Mouse (Mus musculus) spleen, adult 2 months (tissue): ENCODE results near the gene Fndc9. TPM values are rescaled to one million over a fixed set of nuclear protein-coding genes. Genes with fewer than 3 reads are reported as not detected.

Experiments used
- DNase-seq, 2 experiments: peaks; one replicate each; pipeline versions ENCODE4 v3.0.0 to v3.0.0-alpha.2; 2012 to 2021; ENCODE audit warnings: low spot score in 2 of 2, low read depth in 1 of 2
- H3K27ac ChIP-seq: fragments of 200-500 bp; 2 replicates; pipeline ENCODE4 v1.5.1; 2012; ENCODE audit warnings: low read length, inconsistent platforms; ENCODE audit not compliant: insufficient read depth
- H3K27me3 ChIP-seq: fragments of 200-500 bp; 2 replicates; pipeline ENCODE4 v1.6.1; 2012; ENCODE audit warnings: mild to moderate bottlenecking, moderate library complexity, low read length, inconsistent platforms; ENCODE audit not compliant: control insufficient read depth, insufficient read depth
- H3K36me3 ChIP-seq: fragments of 200-500 bp; 2 replicates; pipeline ENCODE4 v1.6.1; 2012; ENCODE audit warnings: mild to moderate bottlenecking, low read length, inconsistent platforms; ENCODE audit not compliant: control insufficient read depth, insufficient read depth
- H3K4me1 ChIP-seq: fragments of 200-500 bp; 2 replicates; pipeline ENCODE4 v1.6.1; 2011; ENCODE audit warnings: inconsistent platforms; ENCODE audit not compliant: control insufficient read depth, insufficient read depth, insufficient read length
- H3K4me3 ChIP-seq: fragments of 200-500 bp; 2 replicates; pipeline ENCODE4 v1.5.1; 2011; ENCODE audit warnings: mild to moderate bottlenecking, inconsistent platforms; ENCODE audit not compliant: insufficient read depth, insufficient read length; ENCODE audit errors: extremely low read depth
- CTCF ChIP-seq: fragments of 200-500 bp; IDR thresholded peaks from 2 replicates; pipeline ENCODE4 v1.5.1; 2011; ENCODE audit warnings: mild to moderate bottlenecking, inconsistent platforms; ENCODE audit not compliant: insufficient read depth, insufficient read length, insufficient replicate concordance; ENCODE audit errors: extremely low read depth
- POLR2A ChIP-seq: fragments of 200-500 bp; IDR thresholded peaks from 2 replicates; pipeline ENCODE4 v1.6.1; 2011; ENCODE audit warnings: low read depth, low read length, inconsistent platforms
- WGBS: fragments of 180-500 bp; shearing (Covaris S2); methylation state at CpG from one replicate; pipeline ENCODE4 v1.1.7; 2018; 5-methylcytosine and 5-hydroxymethylcytosine counted together
- polyA plus RNA-seq: library from polyadenylated mRNA; depleted of rRNA; stranded (reverse); fragments of >200 nt; gene quantifications from 2 replicates; pipeline ENCODE4 v1.2.3, GENCODE M21; 2012

The Fndc9 gene
- polyA plus RNA-seq, 1 experiment = not detected

GRCm38 (mm10) chr11:46272058-46272681, 36.8 kb downstream of the Fndc9 start:
- WGBS = 90% methylated on average over 8 of the region's 8 CpGs
- H3K36me3 ChIP-seq = peaks cover 56% of the 10 kb centered on the region

GRCm38 (mm10) chr11:46273969-46274368, 38.6 kb downstream of the Fndc9 start:
- DNase-seq = no peak
- Histone ChIP-seq H3K27ac (no peak overlapping the region), H3K36me3 (peaks cover 58% of the 10 kb centered on the region), H3K27me3 (no peaks in the 10 kb centered on the region), H3K4me1 (no peaks in the 10 kb centered on the region; the same call in 1 of the 2 replicates), H3K4me3 (no peak overlapping the region)
- WGBS = 96% methylated on average over 3 of the region's 3 CpGs
- no peak for TF ChIP-seq POLR2A
- TF ChIP-seq CTCF = no peak

More at GRCm38 (mm10) chr11:46272058-46272681, 36.8 kb downstream of the Fndc9 start:
- TF ChIP-seq CTCF (no peak), POLR2A (no peak)
- Histone ChIP-seq H3K4me1 (no peaks in the 10 kb centered on the region; the same call in 1 of the 2 replicates), H3K27me3 (no peaks in the 10 kb centered on the region), H3K4me3 (no peak overlapping the region), H3K27ac (no peak overlapping the region)
- no peak for DNase-seq

GRCm38 (mm10) chr11:46275302-46275701, 40.0 kb downstream of the Fndc9 start:
- Histone ChIP-seq H3K4me1 (no peaks in the 10 kb centered on the region; the same call in 1 of the 2 replicates), H3K4me3 (no peak overlapping the region), H3K36me3 (peaks cover 59% of the 10 kb centered on the region), H3K27ac (no peak overlapping the region; the same call in 1 of the 2 replicates), H3K27me3 (no peaks in the 10 kb centered on the region)
- 4% methylated on average over 6 of the region's 6 CpGs for WGBS
- DNase-seq = peak; percentile 78 to 87
- TF ChIP-seq CTCF = peak; percentile 89; the same call in 1 of the 2 replicates
- no peak for TF ChIP-seq POLR2A

GRCm38 (mm10) chr11:46276168-46276567, 40.8 kb downstream of the Fndc9 start:
- no peaks in the 10 kb centered on the region for H3K27me3 ChIP-seq
- TF ChIP-seq POLR2A (no peak), CTCF (no peak)
- WGBS = 92% methylated on average over 8 of the region's 8 CpGs
- H3K36me3 ChIP-seq = peaks cover 59% of the 10 kb centered on the region
- DNase-seq = no peak
- H3K27ac ChIP-seq = no peak overlapping the region
- no peak overlapping the region for H3K4me3 ChIP-seq
- no peaks in the 10 kb centered on the region; the same call in 1 of the 2 replicates for H3K4me1 ChIP-seq

GRCm38 (mm10) chr11:46276778-46277177, 41.4 kb downstream of the Fndc9 start:
- Histone ChIP-seq H3K27me3 (no peaks in the 10 kb centered on the region), H3K4me3 (no peak overlapping the region), H3K36me3 (peaks cover 59% of the 10 kb centered on the region), H3K27ac (no peak overlapping the region), H3K4me1 (no peaks in the 10 kb centered on the region; the same call in 1 of the 2 replicates)
- WGBS = 75% methylated on average over 5 of the region's 5 CpGs
- no peak for TF ChIP-seq POLR2A
- TF ChIP-seq CTCF = peak; percentile 52; the same call in 1 of the 2 replicates
- peak in 1 of 2 experiments; percentile 46 for DNase-seq

GRCm38 (mm10) chr11:46278140-46278539, 42.8 kb downstream of the Fndc9 start:
- Histone ChIP-seq H3K4me1 (no peaks in the 10 kb centered on the region; the same call in 1 of the 2 replicates), H3K36me3 (peaks cover 52% of the 10 kb centered on the region)
- WGBS = 61% methylated on average over 5 of the region's 5 CpGs

GRCm38 (mm10) chr11:46278709-46279108, 43.4 kb downstream of the Fndc9 start:
- peaks cover 53% of the 10 kb centered on the region for H3K36me3 ChIP-seq
- DNase-seq = no peak

More at GRCm38 (mm10) chr11:46278140-46278539, 42.8 kb downstream of the Fndc9 start:
- TF ChIP-seq POLR2A (no peak), CTCF (no peak)
- Histone ChIP-seq H3K4me3 (no peak overlapping the region), H3K27ac (no peak overlapping the region), H3K27me3 (no peaks in the 10 kb centered on the region)
- no peak for DNase-seq

More at GRCm38 (mm10) chr11:46278709-46279108, 43.4 kb downstream of the Fndc9 start:
- TF ChIP-seq POLR2A (no peak), CTCF (no peak)
- no peaks in the 10 kb centered on the region for H3K27me3 ChIP-seq
- 94% methylated on average over 12 of the region's 12 CpGs for WGBS
- H3K27ac ChIP-seq = no peak overlapping the region
- no peaks in the 10 kb centered on the region; the same call in 1 of the 2 replicates for H3K4me1 ChIP-seq
- no peak overlapping the region for H3K4me3 ChIP-seq
